Mouse (Mus musculus) forelimb bud, embryonic 11.5 days (tissue): Measurements from ENCODE around the gene Bub3.

Experiments
- DNase-seq: peaks from one replicate; pipeline ENCODE4 v3.0.0-alpha.2; 2012; ENCODE audit warnings: low read depth, low spot score

Gene Bub3

DNA sequence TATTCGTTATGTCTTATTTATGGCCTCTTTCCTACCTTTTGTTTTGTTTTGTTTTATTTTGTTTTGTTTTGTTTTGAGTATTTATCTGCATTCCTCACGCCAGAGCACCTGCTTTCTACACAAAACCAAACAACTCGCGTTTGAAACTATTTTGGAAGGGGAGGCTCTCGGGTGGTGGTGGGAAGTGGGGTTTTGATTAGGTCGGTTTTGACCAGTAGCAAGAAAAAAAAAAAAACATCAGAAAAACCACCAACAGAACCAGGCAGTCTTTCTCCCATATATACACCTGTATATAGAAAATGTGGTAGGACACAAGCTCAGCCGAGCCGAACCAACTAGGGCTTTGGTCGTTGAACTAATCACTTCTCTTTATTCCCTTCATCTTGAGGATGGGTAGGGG, 3.9 kb upstream of the Bub3 start:
- DNase-seq = no peak

DNA sequence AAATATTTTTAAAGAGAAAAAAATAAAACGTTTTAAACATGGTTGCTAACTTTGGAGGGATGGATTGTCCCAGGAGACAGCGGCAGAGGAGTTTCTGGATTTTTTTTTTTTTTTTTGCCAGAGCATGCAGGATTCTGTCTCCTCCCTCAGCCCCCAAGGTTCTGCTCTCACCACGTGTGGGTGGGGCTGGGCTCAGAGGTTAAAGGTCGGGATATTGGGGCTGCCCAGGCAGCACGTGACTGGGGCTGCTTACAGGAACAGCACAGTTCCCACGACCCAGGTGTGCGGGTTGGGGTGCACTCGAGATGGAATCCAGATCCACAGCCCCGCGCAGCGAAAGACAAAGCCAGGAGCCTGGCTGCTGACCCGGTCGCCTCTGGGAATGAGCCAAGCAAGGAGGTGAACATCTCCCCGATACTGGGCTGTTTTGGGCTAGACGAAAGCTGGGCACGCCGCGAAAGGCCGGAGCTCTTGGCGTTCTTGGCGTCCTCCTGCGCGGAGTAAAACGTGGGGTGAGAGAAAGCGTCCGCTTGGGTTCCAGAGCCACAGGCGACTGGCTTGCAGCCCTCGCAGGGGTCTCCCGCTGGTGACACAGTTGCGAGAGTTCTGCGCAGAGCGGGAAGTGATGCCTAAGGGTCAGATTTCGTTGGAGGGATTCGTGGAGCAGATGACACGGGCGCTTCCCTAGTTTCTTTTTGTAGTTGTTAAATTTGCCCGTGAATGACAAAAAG, 3.3 kb upstream of the Bub3 start:
- DNase-seq = no peak

DNA sequence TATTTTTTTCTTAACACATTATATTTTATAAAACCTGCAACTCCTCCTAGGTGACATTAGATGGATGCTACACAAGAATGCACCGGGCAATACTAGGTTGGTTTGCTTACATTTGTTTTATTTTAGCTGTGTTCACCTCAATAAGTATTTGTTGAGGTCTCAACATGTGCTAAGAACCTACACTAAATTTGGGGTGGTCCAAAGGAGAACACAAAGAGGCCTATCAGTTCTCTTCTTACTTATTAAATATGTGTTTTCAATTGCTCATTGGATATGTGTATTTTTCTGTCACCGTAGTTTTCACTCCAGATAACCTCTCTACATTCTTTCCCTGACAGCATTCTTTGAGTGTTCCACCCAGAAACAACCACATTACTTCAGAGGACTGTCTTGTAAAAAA, 2.3 kb upstream of the Bub3 start:
- DNase-seq = no peak

DNA sequence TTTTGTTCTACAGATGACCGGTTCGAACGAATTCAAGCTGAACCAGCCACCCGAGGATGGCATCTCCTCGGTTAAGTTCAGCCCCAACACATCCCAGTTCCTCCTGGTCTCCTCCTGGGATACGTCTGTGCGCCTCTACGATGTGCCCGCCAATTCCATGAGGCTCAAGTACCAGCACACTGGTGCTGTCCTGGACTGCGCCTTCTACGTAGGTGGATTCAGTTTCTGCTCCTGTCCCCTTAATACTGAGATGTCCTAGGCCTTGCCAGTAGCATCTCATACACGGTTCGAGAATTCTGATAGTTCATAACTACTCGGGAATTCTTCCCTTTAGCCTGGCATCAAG, 648 bp downstream of the Bub3 start:
- no peak for DNase-seq

DNA sequence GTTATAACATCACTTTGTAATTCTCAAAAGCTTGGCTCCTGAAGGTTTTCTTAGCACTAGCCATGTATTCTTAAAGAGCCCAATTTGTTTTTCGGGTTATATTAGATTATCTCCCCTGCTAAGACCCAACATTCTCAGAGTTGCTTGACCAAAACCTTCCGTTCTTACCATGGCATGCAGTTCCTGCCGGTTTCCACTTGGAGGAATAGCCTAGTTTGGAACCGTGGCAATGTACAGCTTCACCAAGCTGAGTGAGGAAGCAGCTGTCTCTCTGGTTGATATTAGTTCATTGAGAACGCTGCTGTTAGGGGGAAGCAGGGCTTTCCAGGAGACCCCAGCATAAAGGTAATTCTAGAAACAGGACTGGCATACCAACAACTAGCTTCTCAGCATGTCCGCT, 15.2 kb downstream of the Bub3 start:
- DNase-seq = no peak

DNA sequence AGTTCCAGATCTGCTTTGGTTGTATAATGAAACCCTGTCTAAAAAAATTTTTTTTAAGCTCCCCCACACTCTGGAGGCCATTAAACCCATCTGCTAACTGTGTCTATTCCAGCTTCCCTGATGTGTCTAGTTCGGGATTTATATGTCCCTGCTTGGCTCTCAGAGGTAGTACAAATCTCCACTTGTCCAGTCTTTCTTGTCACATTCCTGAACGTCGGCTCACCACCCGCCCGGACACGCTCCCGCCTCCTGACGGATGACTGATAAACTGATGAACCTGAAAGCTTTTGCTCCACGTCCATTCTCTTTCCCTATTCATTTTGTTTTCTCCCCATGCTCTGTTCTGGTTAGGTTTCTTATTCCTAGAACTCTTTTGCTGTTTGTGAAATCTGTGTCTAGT, 22.2 kb downstream of the Bub3 start:
- DNase-seq = no peak

DNA sequence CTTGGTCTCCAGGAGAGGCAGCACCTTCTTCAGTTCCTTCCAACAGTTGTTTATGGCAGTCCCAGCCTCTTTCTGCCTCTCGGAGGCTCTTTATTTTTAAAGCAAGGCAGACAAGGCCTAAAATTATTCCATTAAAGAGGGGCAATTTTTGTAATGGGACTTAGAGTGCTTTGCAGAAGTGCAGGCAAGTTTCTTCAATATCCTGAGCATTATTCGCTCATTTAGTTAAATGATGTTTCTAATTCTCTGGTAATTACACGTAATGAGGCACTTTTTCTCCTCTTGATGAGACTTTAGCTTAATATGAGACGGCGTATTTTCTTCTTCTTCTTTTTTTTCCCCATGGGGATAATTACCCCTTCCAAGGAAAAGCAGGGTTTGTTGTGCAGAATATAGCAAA, 25.5 kb downstream of the Bub3 start:
- no peak for DNase-seq

DNA sequence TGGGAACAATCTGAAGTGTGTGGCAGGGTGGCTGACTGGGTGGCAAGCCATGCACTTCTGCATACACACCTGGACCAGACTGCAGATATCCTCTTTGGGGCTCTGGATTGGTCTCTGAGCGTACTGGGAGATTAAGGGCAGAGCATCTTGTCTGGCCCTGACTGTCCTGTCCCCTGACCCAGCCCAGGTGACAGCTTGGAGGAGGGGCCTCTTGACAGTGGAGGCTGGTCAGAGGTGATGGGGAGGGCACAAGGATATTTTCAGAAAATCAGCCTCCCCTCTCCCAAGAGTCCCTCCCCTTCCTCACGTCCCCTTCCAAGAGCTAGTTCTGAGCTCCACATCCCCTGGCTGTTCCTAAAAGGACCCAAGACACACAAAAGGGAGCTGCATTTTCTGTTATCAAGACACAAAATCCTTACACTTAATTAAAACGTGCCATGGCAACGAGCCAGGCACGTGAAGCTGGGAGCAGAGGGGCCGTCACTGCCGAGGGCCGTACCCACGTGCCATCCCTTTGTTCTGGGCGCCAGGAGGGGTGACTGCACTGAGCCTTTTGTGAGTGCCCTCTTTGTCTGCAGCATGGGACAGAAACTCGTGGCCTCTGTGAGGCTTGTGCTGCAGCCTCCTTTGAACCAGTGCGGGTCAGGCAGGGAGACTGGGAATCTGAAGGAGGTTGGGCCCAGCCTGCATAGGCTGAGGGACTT, 37.9 kb downstream of the Bub3 start:
- no peak for DNase-seq

DNA sequence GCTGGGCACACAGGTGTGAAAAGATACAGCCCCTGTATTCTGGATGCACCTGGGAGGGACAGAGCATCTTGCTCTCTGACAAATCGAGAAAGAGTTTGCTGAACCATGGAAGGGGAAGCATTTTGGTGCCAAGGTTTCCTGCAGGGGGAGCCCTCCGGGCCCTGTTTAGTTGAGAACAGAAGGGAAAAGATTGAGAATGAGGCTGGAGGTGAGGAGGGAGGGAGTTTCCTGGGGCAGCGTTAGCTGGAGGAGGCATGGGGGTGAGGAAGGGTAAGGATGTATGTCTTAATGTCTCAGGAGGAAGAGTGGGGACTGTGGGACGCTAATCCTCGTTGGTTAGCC, 38.4 kb downstream of the Bub3 start:
- peak; percentile 52 for DNase-seq

DNA sequence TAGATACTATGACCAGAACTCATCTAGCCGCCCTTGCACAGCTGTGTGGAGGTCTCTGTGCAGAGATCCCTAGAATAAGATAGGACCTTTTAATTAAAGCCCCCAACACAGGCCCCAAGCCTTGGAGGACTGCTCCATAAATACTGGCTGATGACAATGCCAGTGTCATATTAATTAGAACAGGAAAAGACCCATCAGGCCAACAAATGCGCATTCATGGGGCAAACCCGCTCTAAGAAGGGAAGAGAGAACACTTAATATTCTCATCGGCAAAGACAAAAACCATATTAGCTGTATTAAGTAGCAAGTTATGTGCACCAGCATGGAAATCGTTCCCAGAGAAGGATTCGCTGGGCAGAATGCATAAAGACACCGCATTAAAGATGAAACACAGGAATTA, 42.1 kb downstream of the Bub3 start:
- no peak for DNase-seq

DNA sequence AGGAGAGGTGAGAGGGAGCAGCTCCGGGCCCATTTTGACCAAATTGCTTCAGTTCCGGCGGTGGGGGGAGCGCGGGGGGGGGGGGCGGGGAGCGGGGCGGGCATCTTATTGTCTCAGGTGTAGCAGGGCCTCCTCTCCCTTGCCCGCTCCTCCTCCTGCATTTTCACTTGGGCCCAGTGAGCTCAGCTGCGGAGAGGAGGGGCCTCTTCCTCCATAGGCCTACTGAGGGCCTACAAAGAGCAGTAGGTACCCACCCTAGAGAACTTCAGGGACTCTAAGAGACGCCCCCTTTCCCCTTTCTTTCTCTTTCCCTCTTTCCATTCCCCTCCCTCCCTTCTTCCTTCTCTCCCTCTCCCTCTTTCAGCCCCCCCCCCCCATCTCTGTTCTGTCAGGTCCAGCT, 43.2 kb downstream of the Bub3 start:
- no peak for DNase-seq

DNA sequence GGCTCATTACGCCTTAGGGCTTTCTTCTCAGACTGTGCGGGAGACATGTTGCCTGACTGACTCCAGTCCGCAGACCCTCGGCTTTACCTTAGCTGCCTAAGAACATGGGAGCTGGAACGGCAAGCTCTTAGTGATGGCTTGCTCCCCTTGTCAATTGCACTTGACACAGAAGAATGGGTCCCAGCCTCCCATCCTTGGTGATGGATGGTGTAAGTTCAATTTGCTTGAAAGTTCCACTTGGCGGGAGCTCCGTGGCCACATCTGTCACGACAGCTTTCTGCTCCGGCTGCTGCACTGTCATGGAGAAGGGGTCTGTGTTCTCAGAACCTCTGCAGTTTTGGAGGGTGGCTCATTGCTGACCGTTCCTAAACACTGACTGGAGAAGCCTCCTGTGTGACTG, 44.9 kb downstream of the Bub3 start:
- DNase-seq = no peak

DNA sequence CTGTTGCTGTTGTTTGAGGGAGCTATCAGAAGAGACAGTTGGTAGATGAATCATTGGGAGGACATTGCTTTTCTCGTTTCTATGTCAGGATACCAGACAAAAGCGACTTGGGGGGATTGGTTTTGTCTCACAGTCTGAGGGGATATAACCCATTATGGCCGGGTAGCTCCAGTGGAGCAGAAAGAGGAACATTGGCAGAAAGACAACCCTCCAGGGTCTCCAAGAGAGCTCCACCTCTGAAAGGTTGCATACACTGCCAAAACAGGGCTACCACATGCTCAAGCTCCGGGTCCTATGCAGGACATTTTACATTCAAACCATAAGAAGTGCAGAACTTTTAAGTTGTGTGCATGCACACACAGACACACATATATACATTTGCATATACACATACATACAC, 45.5 kb downstream of the Bub3 start:
- no peak for DNase-seq

DNA sequence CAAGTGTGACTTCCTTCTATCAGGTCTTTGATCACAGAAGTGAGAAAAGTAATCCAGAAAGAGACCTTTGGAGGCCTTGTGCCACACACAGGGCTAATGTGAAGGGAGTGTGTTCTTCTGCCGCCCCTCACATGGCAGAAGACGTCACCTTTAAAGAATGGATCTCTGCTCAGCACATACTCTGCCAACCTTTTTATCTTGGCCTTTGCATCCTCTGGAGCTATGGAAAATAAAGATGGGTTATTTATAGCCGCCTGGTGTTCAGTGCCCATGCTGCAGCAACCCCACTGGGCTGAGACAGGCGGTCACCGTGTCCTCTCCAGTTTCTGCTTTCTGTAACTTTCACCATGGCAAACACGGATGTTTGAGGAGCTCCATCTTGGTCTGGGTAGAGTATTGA, 48.0 kb downstream of the Bub3 start:
- no peak for DNase-seq

DNA sequence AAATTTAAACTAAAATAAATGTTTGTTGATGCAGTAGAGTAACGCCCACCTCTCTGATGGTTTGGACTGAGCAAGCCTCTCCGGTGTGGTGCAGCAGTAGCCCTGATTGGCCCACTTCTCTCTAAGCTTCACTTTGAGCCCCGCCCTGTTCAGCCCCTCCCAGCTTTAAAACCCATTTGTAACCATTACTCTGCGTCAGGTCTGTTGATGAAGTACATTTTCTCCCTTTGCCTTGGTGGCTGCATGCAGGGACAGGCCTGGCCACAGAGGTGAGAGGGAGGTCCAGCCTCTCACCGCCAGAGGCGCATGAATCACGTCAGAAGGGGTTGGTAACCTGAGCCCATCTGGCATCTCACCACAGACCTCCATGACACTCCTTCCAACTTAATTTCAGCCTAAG, 49.7 kb downstream of the Bub3 start:
- DNase-seq = peak; percentile 72
